Mouse (Mus musculus): Measurements from ENCODE around the gene Thoc2. TPM values are rescaled to one million over a fixed set of nuclear protein-coding genes. Genes with fewer than 3 reads are reported as not detected.

Thoc2 gene
- polyA plus RNA-seq, 1 experiment from 2014 or later, result 145 TPM

DNA sequence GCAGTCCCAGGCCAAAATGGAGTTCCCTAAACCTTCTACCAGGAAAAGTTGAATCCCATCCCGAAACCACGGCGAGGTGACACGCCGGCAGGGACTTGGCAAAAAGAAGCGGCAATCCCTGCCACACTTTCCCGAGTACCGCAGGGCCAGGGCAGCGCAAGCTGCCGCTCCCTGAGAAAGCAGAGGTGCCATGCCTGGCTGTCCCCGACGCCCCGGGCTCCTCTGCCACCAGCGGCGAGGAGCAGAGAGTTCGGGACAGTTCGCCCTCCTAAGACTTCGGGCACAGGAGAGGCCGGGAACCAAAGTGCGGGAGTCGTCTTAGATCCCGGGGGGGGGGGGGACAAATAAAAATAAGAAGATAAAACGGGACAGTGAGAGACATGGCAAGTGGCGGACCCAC lies 9.5 kb downstream of the Thoc2 start:
- no peaks in the 10 kb centered on the region for H3K4me1 ChIP-seq (replicated peaks; ENCODE audit: control insufficient read depth, insufficient read depth, low read length)
- WGBS, result 10% methylated on average over 22 of the region's 24 CpGs
- H3K9ac ChIP-seq (ENCODE audit: low read depth, low read length), result peak overlapping the region; percentile 67
- ATAC-seq (ENCODE audit: low FRiP score), result peak; percentile 31; the same call in 1 of the 2 replicates
- no peaks in the 10 kb centered on the region for H3K27me3 ChIP-seq (ENCODE audit: control insufficient read depth, insufficient read depth, low read length)
- H3K9me3 ChIP-seq (ENCODE audit: control insufficient read depth, low read length), result no peaks in the 10 kb centered on the region
- H3K4me3 ChIP-seq (ENCODE audit: low read depth, low read length), result peak overlapping the region; percentile 58
- DNase-seq (ENCODE audit: low spot score), result peak; percentile 26
- H3K36me3 ChIP-seq (ENCODE audit: control insufficient read depth, insufficient read depth, low read length), result no peaks in the 10 kb centered on the region
- peak overlapping the region; percentile 78 for H3K27ac ChIP-seq (ENCODE audit: low read depth, low read length)
- peak overlapping the region; percentile 58 for H3K4me2 ChIP-seq (replicated peaks; ENCODE audit: low read depth, low read length)

DNA sequence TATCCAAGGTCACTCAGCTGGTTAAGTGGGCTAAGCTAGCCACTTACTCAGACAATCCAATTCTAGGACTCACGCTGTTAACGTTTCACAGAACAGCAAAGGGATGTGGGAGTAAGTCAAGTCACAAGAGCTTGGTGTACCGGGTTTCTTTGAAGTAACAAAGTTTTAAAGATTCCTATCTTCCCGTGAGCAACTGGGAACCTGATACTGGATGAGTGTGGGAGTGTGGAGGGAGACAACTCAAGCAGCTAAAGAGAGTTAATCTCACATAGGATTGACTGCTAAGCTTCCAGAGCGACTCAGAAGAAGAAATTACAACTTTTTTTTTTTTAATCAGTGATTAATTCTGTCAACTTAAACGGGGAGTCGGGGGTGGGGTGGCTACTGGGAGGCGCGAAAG lies 10.0 kb downstream of the Thoc2 start:
- Histone ChIP-seq H3K4me3 (ENCODE audit: low read depth, low read length) (peak overlapping the region; percentile 58), H3K27me3 (ENCODE audit: control insufficient read depth, insufficient read depth, low read length) (no peaks in the 10 kb centered on the region), H3K27ac (ENCODE audit: low read depth, low read length) (no peak overlapping the region), H3K9me3 (ENCODE audit: control insufficient read depth, low read length) (no peaks in the 10 kb centered on the region), H3K36me3 (ENCODE audit: control insufficient read depth, insufficient read depth, low read length) (no peaks in the 10 kb centered on the region), H3K4me2 (replicated peaks; ENCODE audit: low read depth, low read length) (peak overlapping the region; percentile 58), H3K9ac (ENCODE audit: low read depth, low read length) (peak overlapping the region; percentile 67), H3K4me1 (replicated peaks; ENCODE audit: control insufficient read depth, insufficient read depth, low read length) (no peaks in the 10 kb centered on the region)
- ATAC-seq (ENCODE audit: low FRiP score) (no peak), DNase-seq (ENCODE audit: low spot score) (peak; percentile 4)
- 9% methylated on average over 9 of the region's 9 CpGs for WGBS

DNA sequence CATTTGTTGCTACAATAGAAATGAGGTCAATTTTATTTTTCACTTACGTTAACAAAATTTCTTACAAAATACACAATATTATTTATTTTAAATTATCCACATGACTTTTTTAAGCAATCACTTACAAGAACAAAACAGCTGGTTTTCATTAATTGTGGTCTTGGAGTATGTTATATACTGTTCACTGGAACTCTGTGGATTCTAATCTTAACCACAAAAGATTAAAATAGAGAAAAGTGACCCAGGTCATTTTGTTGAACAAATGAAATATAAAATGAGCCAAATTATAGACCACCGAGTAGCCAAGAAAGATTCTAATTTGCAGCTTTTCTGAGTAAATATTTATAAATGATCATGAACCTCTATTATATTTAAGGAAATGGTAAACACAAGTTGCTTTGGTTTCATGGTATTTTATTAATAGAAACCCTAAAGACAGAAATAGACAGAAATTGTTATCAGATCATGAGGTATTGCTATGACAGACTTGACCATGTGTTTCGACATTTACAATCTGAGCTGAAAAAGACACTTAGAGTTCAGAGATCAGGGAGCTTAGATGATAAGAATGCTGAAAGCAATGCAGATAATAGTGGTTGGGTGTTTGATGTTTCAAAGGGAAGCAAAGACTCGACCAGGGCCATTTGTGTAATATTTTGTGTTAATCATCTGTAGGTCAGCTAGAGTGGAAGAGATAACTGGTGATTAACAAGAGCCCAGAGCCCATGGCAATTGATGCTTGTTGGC lies 35.5 kb downstream of the Thoc2 start:
- H3K9ac ChIP-seq (ENCODE audit: low read depth, low read length), result no peak overlapping the region
- no peak for ATAC-seq (ENCODE audit: low FRiP score)
- no peak for DNase-seq (ENCODE audit: low spot score)
- H3K4me3 ChIP-seq (ENCODE audit: low read depth, low read length), result no peak overlapping the region
- no peaks in the 10 kb centered on the region for H3K4me1 ChIP-seq (replicated peaks; ENCODE audit: control insufficient read depth, insufficient read depth, low read length)
- H3K36me3 ChIP-seq (ENCODE audit: control insufficient read depth, insufficient read depth, low read length), result no peaks in the 10 kb centered on the region
- H3K27me3 ChIP-seq (ENCODE audit: control insufficient read depth, insufficient read depth, low read length), result no peaks in the 10 kb centered on the region
- no peaks in the 10 kb centered on the region for H3K9me3 ChIP-seq (ENCODE audit: control insufficient read depth, low read length)
- 66% methylated on average over 4 of the region's 4 CpGs for WGBS
- no peak overlapping the region for H3K4me2 ChIP-seq (replicated peaks; ENCODE audit: low read depth, low read length)
- no peak overlapping the region for H3K27ac ChIP-seq (ENCODE audit: low read depth, low read length)

DNA sequence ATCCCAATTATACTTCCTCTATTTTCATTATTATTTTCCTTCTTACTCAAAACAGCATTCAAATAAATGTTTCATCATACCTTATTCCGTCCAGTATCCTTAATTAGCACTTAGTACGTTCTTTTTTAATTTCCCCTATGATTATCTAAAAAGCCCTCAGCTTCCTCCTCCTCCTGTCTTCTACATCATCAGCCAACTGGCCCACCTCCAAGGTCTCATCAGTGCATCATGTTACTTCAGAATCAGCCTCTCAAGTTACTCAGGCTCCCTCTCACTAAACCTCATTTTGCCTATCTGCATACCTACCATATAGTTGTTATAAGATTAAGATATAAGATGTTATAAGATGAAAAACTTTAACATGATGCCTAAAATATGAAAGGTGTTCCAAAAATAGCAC lies 43.9 kb downstream of the Thoc2 start:
- no peak overlapping the region for H3K4me3 ChIP-seq (ENCODE audit: low read depth, low read length)
- no peak overlapping the region for H3K9ac ChIP-seq (ENCODE audit: low read depth, low read length)
- no peak overlapping the region for H3K4me2 ChIP-seq (replicated peaks; ENCODE audit: low read depth, low read length)
- H3K36me3 ChIP-seq (ENCODE audit: control insufficient read depth, insufficient read depth, low read length), result no peaks in the 10 kb centered on the region
- ATAC-seq (ENCODE audit: low FRiP score) (no peak), DNase-seq (ENCODE audit: low spot score) (no peak)
- H3K4me1 ChIP-seq (replicated peaks; ENCODE audit: control insufficient read depth, insufficient read depth, low read length), result no peaks in the 10 kb centered on the region
- H3K9me3 ChIP-seq (ENCODE audit: control insufficient read depth, low read length), result no peaks in the 10 kb centered on the region
- WGBS, result 94% methylated on average over 2 of the region's 2 CpGs
- H3K27ac ChIP-seq (ENCODE audit: low read depth, low read length), result no peak overlapping the region
- no peaks in the 10 kb centered on the region for H3K27me3 ChIP-seq (ENCODE audit: control insufficient read depth, insufficient read depth, low read length)

DNA sequence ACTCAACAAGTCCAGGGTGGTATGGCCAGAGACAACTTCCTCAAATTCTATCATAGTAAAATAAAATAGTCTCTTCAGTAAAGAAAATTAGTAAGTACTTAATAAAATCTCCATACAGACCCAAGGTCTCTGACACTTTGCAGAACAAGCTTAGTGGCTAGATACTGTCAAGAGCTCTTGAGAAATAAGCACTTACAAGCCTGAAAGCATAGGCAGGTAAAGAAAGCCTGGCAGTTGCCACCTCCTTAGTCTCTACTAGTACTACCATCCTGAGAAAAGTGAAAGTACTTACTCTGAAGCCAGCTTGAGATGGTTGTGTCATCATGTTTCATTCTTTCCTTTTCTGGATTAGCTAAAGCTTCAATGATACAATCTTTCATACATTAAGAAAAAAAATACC lies 82.7 kb downstream of the Thoc2 start:
- no peaks in the 10 kb centered on the region for H3K4me1 ChIP-seq (replicated peaks; ENCODE audit: control insufficient read depth, insufficient read depth, low read length)
- ATAC-seq (ENCODE audit: low FRiP score) (no peak), DNase-seq (ENCODE audit: low spot score) (no peak)
- no peak overlapping the region for H3K4me3 ChIP-seq (ENCODE audit: low read depth, low read length)
- H3K9me3 ChIP-seq (ENCODE audit: control insufficient read depth, low read length), result no peaks in the 10 kb centered on the region
- no peaks in the 10 kb centered on the region for H3K27me3 ChIP-seq (ENCODE audit: control insufficient read depth, insufficient read depth, low read length)
- no peak overlapping the region for H3K9ac ChIP-seq (ENCODE audit: low read depth, low read length)
- H3K27ac ChIP-seq (ENCODE audit: low read depth, low read length), result no peak overlapping the region
- no peaks in the 10 kb centered on the region for H3K36me3 ChIP-seq (ENCODE audit: control insufficient read depth, insufficient read depth, low read length)
- no peak overlapping the region for H3K4me2 ChIP-seq (replicated peaks; ENCODE audit: low read depth, low read length)

DNA sequence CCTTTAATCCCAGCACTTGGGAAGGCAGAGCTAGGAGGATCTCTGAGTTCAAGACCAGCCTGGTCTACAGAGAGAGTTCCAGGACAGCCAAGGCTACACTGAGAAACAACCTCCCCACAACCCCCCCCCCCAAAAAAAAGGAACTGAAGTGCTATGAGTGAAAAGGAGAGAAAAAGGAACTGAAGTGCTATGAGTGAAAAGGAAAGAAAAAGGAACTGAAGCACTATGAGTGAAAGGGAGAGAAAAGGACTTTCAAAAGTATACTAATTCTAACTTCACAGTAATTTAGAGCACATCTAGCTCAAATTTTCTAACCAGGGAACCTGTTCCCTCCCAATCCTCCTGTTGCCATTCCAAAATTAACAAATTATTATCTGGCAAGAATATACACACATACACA lies 114.9 kb downstream of the Thoc2 start:
- Histone ChIP-seq H3K36me3 (ENCODE audit: control insufficient read depth, insufficient read depth, low read length) (no peaks in the 10 kb centered on the region), H3K9ac (ENCODE audit: low read depth, low read length) (no peak overlapping the region), H3K4me3 (ENCODE audit: low read depth, low read length) (no peak overlapping the region), H3K4me1 (replicated peaks; ENCODE audit: control insufficient read depth, insufficient read depth, low read length) (no peaks in the 10 kb centered on the region), H3K4me2 (replicated peaks; ENCODE audit: low read depth, low read length) (no peak overlapping the region), H3K27me3 (ENCODE audit: control insufficient read depth, insufficient read depth, low read length) (no peaks in the 10 kb centered on the region), H3K9me3 (ENCODE audit: control insufficient read depth, low read length) (no peaks in the 10 kb centered on the region), H3K27ac (ENCODE audit: low read depth, low read length) (no peak overlapping the region)
- ATAC-seq (ENCODE audit: low FRiP score) (no peak), DNase-seq (ENCODE audit: low spot score) (no peak)

DNA sequence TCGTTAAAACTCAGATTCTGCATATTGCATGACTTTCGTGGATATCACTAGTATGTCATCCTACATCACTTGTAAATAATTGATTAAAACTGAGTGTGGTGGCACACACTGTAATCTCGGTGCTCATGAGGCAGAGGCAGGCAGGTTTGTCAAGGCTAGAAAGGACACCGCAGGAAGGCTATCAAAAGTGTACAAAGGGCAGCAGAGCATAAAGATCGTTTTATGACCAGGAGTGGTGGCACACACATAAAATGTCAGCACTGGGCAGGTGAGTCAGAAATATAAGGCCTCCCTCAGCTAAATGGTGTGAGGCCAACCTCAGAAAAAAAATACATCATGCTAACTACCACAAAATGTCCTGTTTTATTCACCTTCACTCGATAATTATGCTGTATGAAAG lies 127.2 kb downstream of the Thoc2 start:
- Histone ChIP-seq H3K4me3 (ENCODE audit: low read depth, low read length) (no peak overlapping the region), H3K36me3 (ENCODE audit: control insufficient read depth, insufficient read depth, low read length) (no peaks in the 10 kb centered on the region), H3K9me3 (ENCODE audit: control insufficient read depth, low read length) (no peaks in the 10 kb centered on the region), H3K9ac (ENCODE audit: low read depth, low read length) (no peak overlapping the region), H3K27ac (ENCODE audit: low read depth, low read length) (no peak overlapping the region), H3K4me1 (replicated peaks; ENCODE audit: control insufficient read depth, insufficient read depth, low read length) (no peaks in the 10 kb centered on the region), H3K4me2 (replicated peaks; ENCODE audit: low read depth, low read length) (no peak overlapping the region), H3K27me3 (ENCODE audit: control insufficient read depth, insufficient read depth, low read length) (no peaks in the 10 kb centered on the region)
- no peak for ATAC-seq (ENCODE audit: low FRiP score)
- 96% methylated on average over 6 of the region's 6 CpGs for WGBS
- no peak for DNase-seq (ENCODE audit: low spot score)

Other genes with a start within 250 kb of the Thoc2 start
- 13.5 and 17.8 TPM in 2 replicates for gene Xiap, start 139.0 kb upstream of the Thoc2 start, polyA plus RNA-seq (2014; fragmentation: Nextera tagmentation; extraction: Ambion mirVana)
- 48.7 and 51.9 TPM in 2 replicates for gene Stag2, start 228.6 kb upstream of the Thoc2 start, polyA plus RNA-seq (2014; fragmentation: Nextera tagmentation; extraction: Ambion mirVana)